Mouse (Mus musculus): ENCODE measurements at regions not wholly inside any gene's neighbourhood (a gene's known extent, or its start where the extent isn't known, plus 50 kb on each side); places are given as distances from the start of the nearest gene placed in this dataset.

DNA sequence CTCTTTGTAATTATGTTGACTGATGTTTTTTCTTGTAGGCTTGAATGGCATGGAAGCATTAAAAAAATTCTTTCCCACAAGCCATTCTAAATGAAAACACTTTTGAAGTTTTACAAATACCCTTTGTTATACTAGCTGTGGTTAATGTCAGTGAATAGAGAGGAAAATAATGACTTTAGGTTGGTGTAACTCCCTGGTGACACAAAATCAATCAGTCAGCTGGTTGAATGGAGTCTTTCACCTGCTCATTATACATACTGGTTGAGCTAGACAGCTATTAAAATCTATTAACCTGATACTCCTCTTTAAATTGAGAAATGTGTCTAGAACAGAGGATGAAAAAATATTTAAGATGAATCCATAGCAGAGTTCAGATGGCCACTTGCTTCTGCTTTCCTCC, 1202.3 kb downstream of the Cdh8 start:
- H3K27me3 ChIP-seq: no peaks in the 10 kb centered on the region
- no peaks in the 10 kb centered on the region for H3K4me1 ChIP-seq
- no peak overlapping the region for H3K4me2 ChIP-seq
- H3K36me3 ChIP-seq (replicated peaks): no peaks in the 10 kb centered on the region
- no peak overlapping the region for H3K27ac ChIP-seq
- no peaks in the 10 kb centered on the region for H3K9me3 ChIP-seq
- ATAC-seq (ENCODE audit: low FRiP score): no peak
- no peak overlapping the region for H3K9ac ChIP-seq
- H3K4me3 ChIP-seq (replicated peaks): no peak overlapping the region

Data from forebrain, embryonic 12.5 days (tissue).